Mouse (Mus musculus) embryonic facial prominence, embryonic 15.5 days (tissue): ENCODE data around the gene Ino80d. TPM values are rescaled to one million over a fixed set of nuclear protein-coding genes. Genes with fewer than 3 reads are reported as not detected.
"Not testable (repeated sequence)": the region's sequence is repeated elsewhere in the genome, so short reads cannot be mapped to it uniquely, and the experiment has no call there.

Experiments used
- ATAC-seq: fragments of 200-750 bp; cut with Nextera tagmentation; 2 replicates; pipeline ENCODE4 v1.8.0; 2017; ENCODE audit warnings: low read depth, moderate TSS enrichment; ENCODE audit not compliant: insufficient number of reproducible peaks, low FRiP score, low TSS enrichment
- H3K27ac ChIP-seq: fragments of 300-500 bp; sonication (generic); replicated peaks from 2 replicates; pipeline ENCODE4 v1.5.1; 2015; ENCODE audit warnings: mild to moderate bottlenecking, inconsistent platforms
- H3K27me3 ChIP-seq: fragments of 300-500 bp; sonication (generic); 2 replicates; pipeline ENCODE4 v1.6.1; 2015; ENCODE audit warnings: inconsistent platforms
- H3K36me3 ChIP-seq: fragments of 300-500 bp; sonication (generic); 2 replicates; pipeline ENCODE4 v1.6.1; 2015; ENCODE audit warnings: mild to moderate bottlenecking, inconsistent platforms
- H3K4me1 ChIP-seq: fragments of 300-500 bp; sonication (generic); 2 replicates; pipeline ENCODE4 v1.6.1; 2015; ENCODE audit warnings: inconsistent platforms
- H3K4me2 ChIP-seq: fragments of 300-500 bp; sonication (generic); replicated peaks from 2 replicates; pipeline ENCODE4 v1.6.1; 2015; ENCODE audit warnings: mild to moderate bottlenecking, inconsistent platforms
- H3K4me3 ChIP-seq: fragments of 300-500 bp; sonication (generic); replicated peaks from 2 replicates; pipeline ENCODE4 v1.5.1; 2015; ENCODE audit warnings: mild to moderate bottlenecking, inconsistent platforms
- H3K9ac ChIP-seq: fragments of 300-500 bp; sonication (generic); 2 replicates; pipeline ENCODE4 v1.6.1; 2015; ENCODE audit warnings: inconsistent platforms
- H3K9me3 ChIP-seq: fragments of 300-500 bp; sonication (generic); replicated peaks from 2 replicates; pipeline ENCODE4 v1.6.1; 2016; ENCODE audit warnings: inconsistent platforms
- WGBS: fragments of 180-500 bp; shearing (Covaris S2); methylation state at CpG from one replicate; pipeline ENCODE4 v1.1.7; 2015; 5-methylcytosine and 5-hydroxymethylcytosine counted together
- polyA plus RNA-seq: library from polyadenylated mRNA; unstranded; fragments of >200 nt; fragmentation: Nextera tagmentation; extraction: Ambion mirVana; gene quantifications from 2 replicates; pipeline ENCODE4 v1.2.1, GENCODE M21; 2015

Ino80d gene
- 11.2 and 12.5 TPM in 2 replicates for polyA plus RNA-seq

GRCm38 (mm10) chr1:63114136-63114781 lies at the start of gene Ino80d:
TSS of gene Ino80d (minus strand) at chr1:63114667.
- Histone ChIP-seq H3K36me3 (peaks cover 11% of the 10 kb centered on the region), H3K27ac (peak within 1 kb of the TSS; percentile 99), H3K4me1 (peaks cover 24% of the 10 kb centered on the region), H3K27me3 (no peaks in the 10 kb centered on the region), H3K4me3 (peak within 1 kb of the TSS; percentile 84), H3K4me2 (peak within 1 kb of the TSS; percentile 79), H3K9me3 (no peaks in the 10 kb centered on the region), H3K9ac (peak within 1 kb of the TSS; percentile 99)
- peak; percentile 90 for ATAC-seq
- WGBS, result 0% methylated on average over 32 of the region's 42 CpGs

- Histone ChIP-seq H3K36me3 (peaks cover 47% of the 10 kb centered on the region), H3K9ac (no peak overlapping the region), H3K27me3 (no peaks in the 10 kb centered on the region), H3K4me1 (no peaks in the 10 kb centered on the region), H3K4me2 (no peak overlapping the region), H3K9me3 (no peaks in the 10 kb centered on the region), H3K4me3 (no peak overlapping the region), H3K27ac (no peak overlapping the region)
- no peak for ATAC-seq
- 94% methylated on average over 13 of the region's 13 CpGs for WGBS
Measured at GRCm38 (mm10) chr1:63140231-63140630, 25.8 kb upstream of the Ino80d start.

GRCm38 (mm10) chr1:63138586-63138985 lies 24.1 kb upstream of the Ino80d start:
- not testable (repeated sequence) for H3K27ac ChIP-seq, ATAC-seq, H3K9me3 ChIP-seq, H3K4me3 ChIP-seq, H3K4me1 ChIP-seq, H3K27me3 ChIP-seq, H3K9ac ChIP-seq, H3K4me2 ChIP-seq
- 78% methylated on average over 1 of the region's 1 CpGs for WGBS
- H3K36me3 ChIP-seq, result peaks cover 31% of the 10 kb centered on the region

- Histone ChIP-seq H3K36me3 (peaks cover 26% of the 10 kb centered on the region), H3K4me2 (no peak overlapping the region), H3K9ac (no peak overlapping the region), H3K4me3 (no peak overlapping the region), H3K27me3 (no peaks in the 10 kb centered on the region), H3K9me3 (no peaks in the 10 kb centered on the region), H3K27ac (no peak overlapping the region), H3K4me1 (no peaks in the 10 kb centered on the region)
- WGBS, result 84% methylated on average over 2 of the region's 2 CpGs
- ATAC-seq, result no peak
Measured at GRCm38 (mm10) chr1:63137971-63138370, 23.5 kb upstream of the Ino80d start.

GRCm38 (mm10) chr1:63134530-63134929 lies 20.1 kb upstream of the Ino80d start:
- Histone ChIP-seq H3K36me3 (peaks cover 7% of the 10 kb centered on the region), H3K27ac (no peak overlapping the region), H3K4me3 (no peak overlapping the region), H3K4me2 (no peak overlapping the region), H3K9me3 (no peaks in the 10 kb centered on the region), H3K9ac (no peak overlapping the region), H3K4me1 (0 out of 2 replicates have a peak, but pooled peaks cover 5% of the 10 kb centered on the region), H3K27me3 (no peaks in the 10 kb centered on the region)
- no peak for ATAC-seq
- 78% methylated on average over 3 of the region's 3 CpGs for WGBS

GRCm38 (mm10) chr1:63131766-63132165 lies 17.3 kb upstream of the Ino80d start:
- Histone ChIP-seq H3K4me3 (no peak overlapping the region), H3K9ac (no peak overlapping the region), H3K4me1 (peaks cover 9% of the 10 kb centered on the region; the same call in 1 of the 2 replicates), H3K27me3 (no peaks in the 10 kb centered on the region), H3K27ac (no peak overlapping the region), H3K4me2 (no peak overlapping the region), H3K9me3 (no peaks in the 10 kb centered on the region), H3K36me3 (no peaks in the 10 kb centered on the region)
- 90% methylated on average over 11 of the region's 11 CpGs for WGBS
- ATAC-seq, result no peak

GRCm38 (mm10) chr1:63130883-63131282 lies 16.4 kb upstream of the Ino80d start:
- no peaks in the 10 kb centered on the region for H3K9me3 ChIP-seq
- H3K27ac ChIP-seq, result no peak overlapping the region
- peaks cover 9% of the 10 kb centered on the region; the same call in 1 of the 2 replicates for H3K4me1 ChIP-seq
- no peak for ATAC-seq
- 0 out of 2 replicates have a peak, but pooled peaks cover 5% of the 10 kb centered on the region for H3K36me3 ChIP-seq
- no peaks in the 10 kb centered on the region for H3K27me3 ChIP-seq
- no peak overlapping the region for H3K4me2 ChIP-seq
- WGBS, result 85% methylated on average over 2 of the region's 2 CpGs
- no peak overlapping the region for H3K4me3 ChIP-seq
- H3K9ac ChIP-seq, result no peak overlapping the region

GRCm38 (mm10) chr1:63129857-63130690 lies 15.6 kb upstream of the Ino80d start:
- 17% methylated on average over 18 of the region's 18 CpGs for WGBS
- peaks cover 10% of the 10 kb centered on the region for H3K36me3 ChIP-seq
- H3K27ac ChIP-seq, result no peak overlapping the region
- H3K4me1 ChIP-seq, result peaks cover 9% of the 10 kb centered on the region; the same call in 1 of the 2 replicates
- H3K4me2 ChIP-seq, result peak overlapping the region; percentile 43
- H3K27me3 ChIP-seq, result no peaks in the 10 kb centered on the region
- peak; percentile 41; the same call in 1 of the 2 replicates for ATAC-seq
- H3K9me3 ChIP-seq, result no peaks in the 10 kb centered on the region
- H3K4me3 ChIP-seq, result peak overlapping the region; percentile 24
- no peak overlapping the region for H3K9ac ChIP-seq

GRCm38 (mm10) chr1:63129273-63129672 lies 14.8 kb upstream of the Ino80d start:
- ATAC-seq, result no peak
- Histone ChIP-seq H3K9me3 (no peaks in the 10 kb centered on the region), H3K4me1 (peaks cover 9% of the 10 kb centered on the region; the same call in 1 of the 2 replicates), H3K4me2 (peak overlapping the region; percentile 43; the same call in 1 of the 2 replicates), H3K4me3 (no peak overlapping the region; the same call in 1 of the 2 replicates), H3K36me3 (peaks cover 11% of the 10 kb centered on the region), H3K9ac (no peak overlapping the region), H3K27me3 (no peaks in the 10 kb centered on the region), H3K27ac (no peak overlapping the region)
- whole genome bisulfite sequencing, result 47% methylated on average over 3 of the region's 3 CpGs

GRCm38 (mm10) chr1:63126206-63126605 lies 11.7 kb upstream of the Ino80d start:
- H3K9me3 ChIP-seq, result no peaks in the 10 kb centered on the region
- no peak overlapping the region for H3K4me2 ChIP-seq
- no peaks in the 10 kb centered on the region for H3K27me3 ChIP-seq
- H3K4me3 ChIP-seq, result no peak overlapping the region
- no peak overlapping the region for H3K9ac ChIP-seq
- no peak overlapping the region for H3K27ac ChIP-seq
- ATAC-seq, result no peak
- H3K4me1 ChIP-seq, result peaks cover 9% of the 10 kb centered on the region; the same call in 1 of the 2 replicates
- 95% methylated on average over 3 of the region's 3 CpGs for WGBS
- H3K36me3 ChIP-seq, result peaks cover 32% of the 10 kb centered on the region

GRCm38 (mm10) chr1:63123823-63124450 lies 9.5 kb upstream of the Ino80d start:
- H3K4me1 ChIP-seq, result no peaks in the 10 kb centered on the region
- H3K9me3 ChIP-seq, result no peaks in the 10 kb centered on the region
- no peak for ATAC-seq
- 79% methylated on average over 6 of the region's 6 CpGs for WGBS
- H3K36me3 ChIP-seq, result peaks cover 52% of the 10 kb centered on the region
- no peak overlapping the region for H3K9ac ChIP-seq
- no peak overlapping the region for H3K4me2 ChIP-seq
- no peak overlapping the region for H3K27ac ChIP-seq
- H3K4me3 ChIP-seq, result no peak overlapping the region
- no peaks in the 10 kb centered on the region for H3K27me3 ChIP-seq
